In genomic region chr4:45018452-45018980, GRCm38 (mm10) we compare ENCODE assay signal across 8 mouse cellular contexts. TPM values are rescaled to one million over a fixed set of nuclear protein-coding genes. Genes with fewer than 3 reads are reported as not detected.
DNase-seq lines count a peak whose midpoint lies in the region; ATAC-seq lines count a peak whose summit lies in the region.

Gene Polr1e (plus strand): TSS chr4:45018583.

- H3K4me3 ChIP-seq in hindbrain, embryonic 16.5 days (ENCODE audit: low read length) = peak within 1 kb of the TSS; percentile 73
- peak within 1 kb of the TSS; percentile 72 for H3K4me3 ChIP-seq in macrophage (ENCODE audit: inconsistent target)

- under 1% methylated on average over 23 of the region's 29 CpGs for WGBS in hindbrain, embryonic 16.5 days
- under 1% methylated on average over 29 of the region's 29 CpGs for WGBS in macrophage (ENCODE audit: missing documents)

- no peaks in the 10 kb centered on the region for H3K79me2 ChIP-seq in macrophage (ENCODE audit: inconsistent target)

- peak within 1 kb of the TSS; percentile 95 for H3K4me2 ChIP-seq in hindbrain, embryonic 16.5 days (ENCODE audit: low read length)

- H3K9ac ChIP-seq in hindbrain, embryonic 16.5 days (ENCODE audit: low read depth, low read length) = peak within 1 kb of the TSS; percentile 71

- peak; percentile 85 for ATAC-seq in hindbrain, embryonic 16.5 days

- peak within 1 kb of the TSS; percentile 40; the same call in 1 of the 2 replicates for H3K27ac ChIP-seq in hindbrain, embryonic 16.5 days (ENCODE audit: low read depth, low read length)
- H3K27ac ChIP-seq in macrophage = no peak within 1 kb of the TSS

- H3K4me1 ChIP-seq in hindbrain, embryonic 16.5 days (ENCODE audit: control insufficient read depth, insufficient read depth, low read depth, low read length) = peaks cover 20% of the 10 kb centered on the region

- 0 out of 2 replicates have a peak, but pooled peaks cover 3% of the 10 kb centered on the region for H3K36me3 ChIP-seq in hindbrain, embryonic 16.5 days (ENCODE audit: control insufficient read depth, insufficient read depth, low read length)
- H3K36me3 ChIP-seq in macrophage (ENCODE audit: inconsistent target) = no peaks in the 10 kb centered on the region

- no peaks in the 10 kb centered on the region for H3K9me3 ChIP-seq in hindbrain, embryonic 16.5 days (ENCODE audit: control insufficient read depth, low read length)

- no peaks in the 10 kb centered on the region for H3K27me3 ChIP-seq in hindbrain, embryonic 16.5 days (replicated peaks; ENCODE audit: control insufficient read depth, insufficient read depth, low read length)

- peak; percentile 89 for DNase-seq in WW6 (ENCODE audit: low read depth, low spot score)
- peak; percentile 68 to 77 for DNase-seq in cerebellum, postnatal 4 days (ENCODE audit: low spot score in 2 of 2)
- peak; percentile 96 for DNase-seq in gastrocnemius, adult 18-20 months (ENCODE audit: low spot score)
- peak; percentile 83 to 85 for DNase-seq in left cerebral cortex, adult 18-20 months (ENCODE audit: low spot score in 2 of 2)
- DNase-seq in right cerebral cortex, adult 18-20 months = peak; percentile 90
- DNase-seq in urinary bladder, postnatal 10 days (ENCODE audit: low spot score) = peak; percentile 78

RNA-seq across cellular contexts. Expression of gene Polr1e, which starts in this region (rescaled TPM):
- 1 to 10 TPM; 4.1 to 4.5 TPM for total RNA-seq in gastrocnemius, adult 18-20 months (2021)
- 26.8 and 31.5 TPM in 2 replicates for polyA plus RNA-seq in hindbrain, embryonic 16.5 days (2015; fragmentation: Nextera tagmentation; extraction: Ambion mirVana)
- 1 to 10 TPM; 8.8 to 9.3 TPM for total RNA-seq in left cerebral cortex, adult 18-20 months (2021)
- 10 to 100 TPM in 5 of 26 experiments, 1 to 10 TPM in 21; 2.5 to 14.2 (median 5.5) TPM for total RNA-seq in macrophage (2018; cell fraction: chromatin; rRNA removed)
- 1 to 10 TPM; 2.2 to 5.3 (median 4.2) TPM for total RNA-seq in macrophage (2018; cell fraction: cytosol; rRNA removed)
- total RNA-seq in macrophage (2018; cell fraction: nucleus; rRNA removed) = 1 to 10 TPM; 1.2 to 9.2 (median 4.2) TPM
- 2.3 to 8.3 TPM (median 3.3 TPM) in 3 replicates for polyA plus RNA-seq in macrophage (2018)
